Mouse (Mus musculus) brain, embryonic 14.5 days (tissue): ENCODE data around the gene Stat3.

Experiments
- CTCF ChIP-seq: fragments of 200-500 bp; IDR thresholded peaks from 2 replicates; pipeline ENCODE4 v1.5.1; 2012; ENCODE audit warnings: inconsistent platforms, mild to moderate bottlenecking, moderate library complexity, borderline replicate concordance; ENCODE audit not compliant: insufficient read depth, insufficient read length; ENCODE audit errors: extremely low read depth
- POLR2A ChIP-seq: fragments of 200-500 bp; IDR thresholded peaks from 2 replicates; pipeline ENCODE4 v1.6.1; 2012; ENCODE audit warnings: mild to moderate bottlenecking, inconsistent platforms, borderline replicate concordance; ENCODE audit not compliant: poor library complexity, insufficient read depth, insufficient read length, severe bottlenecking; ENCODE audit errors: extremely low read depth

GRCm38 (mm10) chr11:100865618-100866017 is 73.7 kb downstream of the Stat3 start:
- TF ChIP-seq CTCF = no peak
- TF ChIP-seq POLR2A = no peak
